Mouse (Mus musculus) thymus, adult 18-20 months (tissue): Measurements from ENCODE around the gene Gria4.
"Not testable (repeated sequence)": the region's sequence is repeated elsewhere in the genome, so short reads cannot be mapped to it uniquely, and the experiment has no call there.

Experiments used
- DNase-seq, 2 experiments: peaks; one replicate each; pipeline ENCODE4 v3.0.0; 2022; ENCODE audit warnings: mixed read lengths in 2 of 2

Gria4 gene

DNA sequence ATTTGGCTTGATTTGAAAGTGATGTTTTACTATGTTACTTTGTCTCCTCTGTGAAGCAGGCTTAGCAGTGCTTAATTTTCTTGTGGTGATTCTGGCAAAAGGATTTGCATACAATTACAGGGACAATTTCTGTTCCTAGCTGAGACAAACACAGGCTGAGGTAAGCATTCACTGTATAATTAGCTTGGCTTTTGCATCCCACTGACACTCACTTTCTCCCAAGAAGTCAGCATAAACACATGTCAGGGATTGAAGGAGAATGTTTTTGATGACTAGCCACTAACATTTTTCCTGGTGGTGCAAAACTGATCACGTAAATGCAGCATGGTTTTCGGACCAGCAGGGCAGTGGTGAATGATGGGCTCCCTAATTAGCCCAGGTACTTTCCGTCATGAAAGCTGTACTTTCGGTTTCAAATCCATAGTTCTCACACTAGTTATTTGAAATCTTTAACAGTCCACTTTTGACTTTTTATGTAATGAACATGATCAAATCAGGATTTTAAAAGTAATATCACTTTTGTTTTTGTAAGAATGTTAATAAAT is 240.5 kb downstream of the Gria4 start:
- DNase-seq = no peak

DNA sequence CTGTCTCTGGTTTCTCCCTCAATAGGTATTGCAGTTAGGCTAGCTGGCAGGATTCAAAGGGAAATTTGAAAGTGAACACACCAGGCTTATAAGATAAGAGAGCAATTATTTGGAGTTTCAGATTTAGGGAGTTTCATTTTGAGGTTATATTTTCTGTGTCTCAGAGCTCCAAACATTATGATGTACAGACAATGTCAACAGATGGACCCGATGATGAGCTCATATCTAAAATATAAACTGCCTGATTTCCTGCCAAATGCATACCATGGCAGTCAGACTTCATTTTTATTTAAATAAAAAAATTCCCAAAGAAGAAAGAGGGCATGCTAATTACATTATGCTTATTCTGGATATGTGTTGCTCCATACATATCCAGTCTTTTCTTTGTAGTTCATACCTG is 256.8 kb downstream of the Gria4 start:
- no peak for DNase-seq

DNA sequence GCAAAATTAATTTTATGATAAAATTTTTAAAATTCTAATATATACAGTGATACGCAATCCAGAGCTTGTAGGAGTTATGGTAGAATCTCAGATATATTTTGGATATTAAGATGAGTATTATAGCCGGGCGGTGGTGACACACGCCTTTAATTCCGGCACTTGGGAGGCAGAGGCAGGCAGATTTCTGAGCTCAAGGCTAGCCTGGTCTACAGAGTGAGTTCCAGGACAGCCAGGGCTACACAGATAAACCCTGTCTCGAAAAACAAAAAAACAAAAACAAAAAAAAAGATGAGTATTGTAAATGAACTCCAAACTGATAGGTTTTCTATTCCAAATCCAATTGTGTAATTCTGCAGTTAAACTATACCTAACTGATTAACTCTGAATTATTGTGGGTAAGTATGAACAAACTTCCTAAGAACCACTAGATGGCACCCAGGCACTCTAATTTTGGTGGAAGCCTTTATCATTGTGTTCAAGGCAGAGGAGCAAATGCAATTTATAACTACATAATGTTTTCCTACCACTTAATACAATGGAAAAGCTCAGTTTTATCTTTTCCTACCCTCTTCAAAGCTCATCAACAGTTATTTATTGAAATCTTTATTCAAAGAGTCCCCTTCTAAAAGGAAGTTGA is 259.4 kb downstream of the Gria4 start:
- no peak for DNase-seq

DNA sequence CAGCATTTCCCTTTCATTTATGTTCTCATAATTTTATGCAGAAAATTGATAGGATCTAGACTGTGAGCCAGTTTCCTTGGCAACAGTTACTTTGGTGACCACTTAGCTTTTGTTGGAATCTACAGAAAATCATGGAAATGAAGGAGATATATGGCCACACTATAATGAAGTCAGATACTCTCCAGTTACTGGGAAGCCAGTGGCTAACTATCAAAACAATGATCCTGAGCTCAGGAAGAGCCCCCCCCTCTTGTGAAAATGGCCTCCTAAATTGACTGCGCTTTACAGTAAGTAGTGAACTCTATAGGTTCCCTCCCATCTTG is 281.5 kb downstream of the Gria4 start:
- DNase-seq = no peak

DNA sequence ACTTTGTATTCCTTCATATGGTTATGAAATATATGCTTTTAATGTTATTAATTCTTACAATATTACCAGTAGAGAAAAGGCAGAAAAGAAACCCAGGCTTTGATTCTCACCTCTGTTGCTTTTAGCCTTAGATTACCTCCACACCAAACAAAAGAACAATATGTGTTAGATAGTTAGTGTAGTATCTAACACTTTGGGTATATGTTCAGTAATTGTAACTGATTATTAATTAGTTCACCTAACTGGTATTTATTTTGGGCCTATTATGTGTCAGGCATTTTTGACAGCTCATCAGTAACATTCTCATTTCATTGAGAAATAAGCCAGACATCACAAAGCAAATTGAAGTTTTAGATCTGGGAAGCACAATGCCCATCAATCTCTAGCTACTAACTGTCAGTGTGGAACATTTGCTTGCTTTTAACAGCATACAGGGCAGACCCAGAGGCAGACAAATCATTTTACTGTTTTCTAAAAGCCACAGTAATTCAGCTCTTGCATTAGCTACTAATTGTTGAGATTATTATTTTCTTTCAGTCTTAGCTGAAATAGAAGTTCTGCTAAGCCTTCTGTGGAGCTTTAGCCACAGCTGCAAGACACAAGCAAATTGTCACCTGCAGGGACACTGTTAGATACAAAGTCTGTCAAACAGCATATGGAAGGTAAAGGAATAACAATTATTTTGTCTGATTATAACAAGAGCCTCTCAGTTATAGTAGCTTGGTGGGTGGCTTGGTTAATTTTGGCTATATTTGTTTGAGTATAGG is 282.1 kb downstream of the Gria4 start:
- no peak for DNase-seq

DNA sequence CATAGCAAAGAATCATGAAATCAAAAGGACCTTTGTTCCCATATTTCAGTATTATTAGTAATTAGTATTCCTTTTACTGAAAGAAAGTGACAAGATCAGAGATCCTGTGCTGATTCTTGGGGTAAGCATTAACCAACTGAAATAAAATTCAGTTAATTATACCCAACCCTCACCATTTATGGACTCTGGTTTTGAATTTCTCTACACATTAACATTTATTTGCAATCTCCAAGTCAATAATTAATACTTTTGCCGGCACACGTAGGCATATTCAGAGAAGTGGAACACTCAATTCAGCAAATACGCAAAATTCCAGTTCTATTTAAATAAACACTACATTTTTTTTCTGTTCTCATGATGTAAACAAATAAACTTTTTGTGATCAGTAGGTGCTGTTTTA is 289.9 kb downstream of the Gria4 start:
- DNase-seq = no peak

DNA sequence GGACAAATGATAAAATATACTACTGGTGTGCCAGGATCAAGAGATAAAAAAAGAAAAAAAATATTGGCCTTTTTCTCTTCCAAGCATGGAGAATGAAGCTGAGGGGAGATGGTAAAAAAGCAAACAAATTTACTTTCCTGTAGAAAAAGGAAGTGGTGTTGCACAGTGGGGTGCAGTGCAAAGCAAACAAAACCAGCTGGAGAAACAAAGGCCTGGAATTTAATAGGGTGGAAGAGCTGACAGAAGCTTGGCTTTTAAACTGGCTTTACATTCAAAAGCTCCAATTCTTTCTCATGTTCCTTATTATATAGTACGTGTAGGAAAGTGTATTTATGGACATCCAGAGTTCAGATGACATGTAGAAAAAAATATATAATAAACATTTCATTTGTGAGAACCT is 290.9 kb downstream of the Gria4 start:
- no peak for DNase-seq

DNA sequence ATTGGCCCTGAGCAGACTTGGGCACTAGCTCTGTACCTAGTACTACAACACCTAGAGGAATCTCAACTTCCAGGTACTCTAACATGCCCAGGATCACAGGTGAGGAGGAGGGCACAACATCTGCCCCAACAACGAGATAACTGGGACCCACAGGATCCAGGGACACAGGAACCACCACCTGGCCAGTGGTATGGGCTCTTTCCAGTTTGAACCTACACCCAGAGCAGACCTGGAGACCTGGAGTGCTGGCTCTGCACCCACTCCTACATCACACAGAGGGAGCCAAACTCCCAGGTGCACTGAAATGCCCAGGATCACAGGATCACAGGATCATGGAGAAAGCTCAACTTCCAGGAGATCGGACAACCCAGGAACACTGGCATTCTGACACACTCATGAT is 309.6 kb downstream of the Gria4 start:
- DNase-seq = no peak

DNA sequence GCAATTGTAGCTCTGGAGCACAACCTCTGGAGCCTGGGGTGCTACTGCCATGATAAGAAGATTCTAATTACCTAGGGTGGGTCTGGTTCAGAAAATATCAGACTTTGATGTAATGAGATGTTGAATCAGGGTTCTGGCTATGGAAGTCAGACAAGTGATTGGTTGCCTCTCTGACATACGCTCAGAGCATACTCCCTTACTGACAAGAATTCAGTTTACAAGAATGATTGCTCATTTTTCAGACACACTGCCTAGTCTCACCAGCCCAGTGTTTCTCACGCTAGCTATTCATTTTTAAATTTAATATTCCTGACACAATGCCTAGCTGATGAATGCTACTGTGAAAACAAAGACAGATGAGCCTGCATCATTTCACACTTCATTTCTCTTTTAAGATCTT is 311.5 kb downstream of the Gria4 start:
- no peak for DNase-seq

DNA sequence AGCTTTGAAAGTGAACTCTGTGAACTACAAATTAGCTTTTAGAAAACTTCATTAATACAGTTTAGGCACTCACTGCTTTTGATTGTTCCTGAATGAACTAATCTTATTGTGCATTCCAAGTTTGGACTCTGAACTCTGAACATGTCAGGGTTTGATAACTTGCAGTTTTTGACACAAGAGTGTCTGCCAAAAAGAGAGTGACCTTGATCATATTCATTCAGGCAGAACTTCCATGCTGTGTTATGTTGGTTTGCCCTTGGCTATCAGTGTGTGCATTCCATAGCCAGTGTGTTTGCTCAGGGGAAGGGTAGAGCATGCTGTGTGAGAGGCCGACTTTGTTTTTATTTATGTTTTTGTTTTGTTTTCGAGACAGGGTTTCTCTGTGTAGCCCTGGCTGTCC is 325.2 kb downstream of the Gria4 start:
- no peak for DNase-seq

DNA sequence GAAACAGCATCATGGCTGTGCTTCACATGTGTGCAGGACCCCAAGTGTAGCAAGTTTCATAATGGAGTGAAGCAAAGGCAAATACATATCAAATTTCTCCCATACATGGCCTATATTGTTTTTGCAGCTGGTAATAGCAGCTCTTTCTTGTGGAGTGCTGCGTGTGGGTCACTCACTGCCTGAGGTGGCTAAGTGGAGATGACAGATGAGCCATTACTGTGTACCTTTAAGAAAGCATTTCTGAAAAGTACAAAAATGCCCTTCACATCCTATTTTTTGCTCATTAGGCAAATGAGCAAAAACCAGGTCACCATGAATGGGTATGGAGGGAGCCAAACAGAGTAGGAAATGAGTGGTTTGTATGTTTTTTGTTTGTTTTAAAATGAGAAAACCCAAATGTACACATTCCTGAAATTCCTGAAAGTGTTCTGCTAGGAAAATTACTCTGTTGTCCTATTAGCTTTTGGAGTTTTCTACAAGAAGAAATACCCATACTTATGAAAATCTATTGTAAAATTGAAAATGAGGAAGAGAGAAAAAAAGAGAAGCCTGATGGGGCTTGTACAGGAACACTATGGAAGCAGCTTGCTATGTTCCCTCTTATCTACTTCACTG is 336.5 kb downstream of the Gria4 start:
- DNase-seq = no peak

DNA sequence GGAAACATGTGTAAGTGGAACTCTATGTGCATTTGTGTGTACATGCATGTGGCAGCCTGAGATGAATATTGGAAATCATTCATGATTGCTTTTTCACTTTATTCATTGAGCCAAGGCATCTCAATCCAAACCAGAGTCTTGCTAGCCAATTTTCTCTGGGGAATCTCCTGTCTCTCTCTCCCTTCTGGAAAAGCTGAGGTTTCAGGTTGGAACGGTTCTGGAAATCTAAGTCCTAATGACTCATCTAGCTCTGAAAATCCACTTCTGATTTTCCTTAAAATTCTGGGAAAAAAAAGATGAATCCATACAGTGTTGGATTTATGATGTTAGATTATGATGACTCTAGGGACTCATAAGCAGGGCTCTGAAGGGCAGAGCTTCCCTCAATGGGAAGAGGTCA is 337.8 kb downstream of the Gria4 start:
- no peak for DNase-seq

DNA sequence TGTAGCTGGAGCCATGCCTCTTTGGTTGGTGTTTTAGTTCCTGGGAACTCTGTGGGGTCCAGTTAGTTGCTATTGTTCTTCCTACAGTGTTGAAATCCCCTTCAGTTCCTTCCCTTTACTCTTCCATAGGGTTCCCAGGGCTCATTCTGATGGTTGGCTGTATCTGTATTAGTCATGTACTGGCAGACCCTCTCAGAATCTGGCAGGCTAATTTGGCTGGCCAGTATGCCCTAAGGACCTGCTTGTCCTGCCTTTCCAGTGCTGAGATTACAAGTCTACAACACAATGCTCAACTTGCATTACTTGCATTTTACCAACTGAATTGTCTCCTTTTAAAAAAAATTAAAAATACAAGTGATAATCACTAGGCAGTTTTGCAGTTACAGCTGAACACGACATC is 338.4 kb downstream of the Gria4 start:
- DNase-seq = no peak

DNA sequence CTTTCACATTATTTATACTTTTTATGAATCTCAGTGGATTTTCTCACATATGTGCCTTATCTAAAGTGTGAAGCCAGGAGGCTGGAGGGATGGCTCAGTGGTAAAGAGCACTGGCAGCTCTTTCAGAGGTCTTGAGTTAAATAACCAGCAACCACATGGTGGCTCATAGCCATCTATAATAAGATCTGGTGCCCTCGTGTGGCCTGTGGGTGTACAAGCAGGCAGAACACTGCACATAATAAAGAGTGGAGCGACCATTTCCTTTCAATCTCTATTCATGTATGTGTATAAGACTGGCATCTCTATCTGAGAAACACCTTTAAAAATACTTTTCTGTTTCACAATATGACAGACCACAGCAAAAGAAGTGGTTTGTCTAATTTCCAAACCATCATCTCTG is 353.1 kb downstream of the Gria4 start:
- DNase-seq = no peak

DNA sequence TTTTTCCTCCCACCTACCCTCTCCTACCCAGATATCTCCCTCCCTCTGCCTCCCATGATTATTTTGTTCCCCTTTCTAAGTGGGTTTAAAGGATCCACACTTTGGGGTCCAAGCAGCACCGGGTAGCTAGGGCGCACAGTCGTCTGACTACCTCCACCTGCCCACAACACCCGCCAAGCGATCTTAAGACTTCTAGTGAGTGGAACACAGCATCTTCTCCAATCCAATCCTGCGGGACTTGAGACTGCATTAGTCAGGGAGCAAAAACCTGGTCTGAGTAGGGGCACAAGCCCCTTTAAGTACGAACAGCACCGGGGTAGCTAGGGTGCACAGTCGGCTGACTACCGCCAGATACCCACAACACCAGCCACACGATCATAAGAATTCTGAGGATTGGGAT is 395.2 kb downstream of the Gria4 start:
- not testable (repeated sequence) for DNase-seq

DNA sequence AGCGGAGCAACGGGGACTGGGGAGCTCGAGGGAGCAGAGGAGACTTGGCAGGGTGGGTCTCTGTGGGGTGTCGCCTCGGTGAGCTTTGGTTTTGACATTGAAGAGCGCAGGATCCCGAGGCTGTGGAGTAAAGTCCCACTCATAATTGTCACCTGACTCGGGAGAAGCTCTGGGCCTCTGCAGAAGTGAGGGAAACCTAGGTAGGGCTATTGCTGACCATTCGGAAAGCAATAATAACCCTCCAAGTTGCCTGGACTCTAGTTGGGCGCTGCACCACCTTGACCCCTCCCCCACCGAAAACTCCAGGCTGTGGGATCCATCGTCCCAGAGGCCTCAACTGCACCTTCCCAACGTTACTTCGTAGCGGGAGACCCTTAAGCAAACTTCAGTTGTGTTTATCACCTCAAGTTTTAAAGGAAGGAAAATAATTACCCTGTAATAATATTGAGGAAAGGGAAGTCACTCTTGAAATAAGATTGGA is 419.4 kb downstream of the Gria4 start:
- no peak for DNase-seq

DNA sequence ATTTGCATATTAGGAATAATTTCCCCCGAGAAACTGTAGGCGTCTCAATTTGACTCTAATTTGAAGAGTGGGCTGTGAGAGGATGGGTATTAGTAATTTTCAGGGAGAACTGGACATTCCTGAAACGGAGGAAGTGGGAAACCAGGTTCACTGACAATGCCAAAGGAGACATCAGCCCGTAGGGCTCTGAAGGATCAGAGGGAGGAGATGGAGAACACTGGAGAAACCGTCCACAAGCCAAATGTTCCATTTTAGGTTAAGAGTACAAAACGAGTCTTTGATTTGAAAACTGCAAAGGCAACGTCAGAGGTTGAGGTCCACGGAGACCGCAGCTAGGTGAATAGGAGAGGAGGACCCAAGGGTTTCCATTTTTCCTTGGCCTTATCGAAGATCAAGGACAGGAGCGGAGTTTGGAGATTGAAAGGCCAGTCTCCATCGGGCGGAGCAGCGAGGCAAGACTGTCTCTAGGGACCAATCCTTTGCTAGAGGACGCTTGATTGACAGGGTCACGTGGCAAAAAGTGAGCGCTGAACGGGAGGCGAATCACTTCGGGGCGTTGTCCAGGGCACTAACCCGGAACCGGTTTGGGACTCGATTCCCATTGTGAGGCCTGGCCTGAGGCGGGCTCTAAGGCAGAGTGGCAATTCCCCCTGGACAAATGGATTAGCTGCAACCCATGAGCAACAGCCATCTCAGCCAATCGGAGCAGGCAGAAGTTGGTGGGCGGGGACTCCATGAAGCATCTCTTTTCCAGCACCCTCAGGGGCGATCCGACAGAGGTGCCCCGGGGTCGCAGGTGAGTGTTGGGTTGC is 420.0 kb downstream of the Gria4 start, which contains the start of gene Msantd4:
TSS of gene Msantd4 (plus strand) at position 735 of the 812 bp plus-strand sequence.
- DNase-seq = peak; percentile 91 to 96
